Mouse (Mus musculus) liver, embryonic 15.5 days (tissue): ENCODE data around the gene Cldn10. TPM values are rescaled to one million over a fixed set of nuclear protein-coding genes. Genes with fewer than 3 reads are reported as not detected.

Source experiments
- ATAC-seq: fragments of 200-750 bp; cut with Nextera tagmentation; 2 replicates; pipeline ENCODE4 v1.8.0; 2017; ENCODE audit warnings: moderate number of reproducible peaks, mild to moderate bottlenecking, moderate library complexity; ENCODE audit not compliant: insufficient read depth
- H3K27ac ChIP-seq: fragments of 300-500 bp; sonication (generic); replicated peaks from 2 replicates; pipeline ENCODE4 v1.5.1; 2015; ENCODE audit warnings: mild to moderate bottlenecking, inconsistent platforms
- H3K27me3 ChIP-seq: fragments of 300-500 bp; sonication (generic); 2 replicates; pipeline ENCODE4 v1.6.1; 2015; ENCODE audit warnings: mild to moderate bottlenecking, inconsistent platforms
- H3K36me3 ChIP-seq: fragments of 300-500 bp; sonication (generic); replicated peaks from 2 replicates; pipeline ENCODE4 v1.6.1; 2015; ENCODE audit warnings: moderate library complexity, mild to moderate bottlenecking, inconsistent platforms
- H3K4me1 ChIP-seq: fragments of 300-500 bp; sonication (generic); replicated peaks from 2 replicates; pipeline ENCODE4 v1.6.1; 2015; ENCODE audit warnings: inconsistent platforms
- H3K4me2 ChIP-seq: fragments of 300-500 bp; sonication (generic); 2 replicates; pipeline ENCODE4 v1.6.1; 2015; ENCODE audit warnings: moderate library complexity, mild to moderate bottlenecking, inconsistent platforms
- H3K4me3 ChIP-seq: fragments of 300-500 bp; sonication (generic); replicated peaks from 2 replicates; pipeline ENCODE4 v1.5.1; 2015; ENCODE audit warnings: mild to moderate bottlenecking, inconsistent platforms
- H3K9ac ChIP-seq: fragments of 300-500 bp; sonication (generic); 2 replicates; pipeline ENCODE4 v1.6.1; 2015; ENCODE audit warnings: moderate library complexity, mild to moderate bottlenecking, inconsistent platforms
- H3K9me3 ChIP-seq: fragments of 300-500 bp; sonication (generic); replicated peaks from 2 replicates; pipeline ENCODE4 v1.6.1; 2016; ENCODE audit warnings: inconsistent platforms
- WGBS: fragments of 180-500 bp; shearing (Covaris S2); methylation state at CpG from one replicate; pipeline ENCODE4 v1.1.7; 2015; ENCODE audit warnings: mixed read lengths; ENCODE audit not compliant: insufficient replicate concordance; 5-methylcytosine and 5-hydroxymethylcytosine counted together
- polyA plus RNA-seq: library from polyadenylated mRNA; unstranded; fragments of >200 nt; fragmentation: Nextera tagmentation; extraction: Ambion mirVana; gene quantifications from 2 replicates; pipeline ENCODE4 v1.2.1, GENCODE M21; 2015

The Cldn10 gene
- polyA plus RNA-seq, 1 experiment from 2014 or later, result 0.30 TPM

GRCm38 (mm10) chr14:118913651-118914050, 125.9 kb downstream of the Cldn10 start:
- no peak for ATAC-seq
- H3K4me2 ChIP-seq, result no peak overlapping the region
- WGBS, result 18% methylated on average over 5 of the region's 5 CpGs
- no peaks in the 10 kb centered on the region for H3K9me3 ChIP-seq
- H3K4me1 ChIP-seq, result 0 out of 2 replicates have a peak, but pooled peaks cover 10% of the 10 kb centered on the region
- no peaks in the 10 kb centered on the region for H3K36me3 ChIP-seq
- no peaks in the 10 kb centered on the region; the same call in 1 of the 2 replicates for H3K27me3 ChIP-seq
- no peak overlapping the region for H3K27ac ChIP-seq
- no peak overlapping the region for H3K9ac ChIP-seq
- no peak overlapping the region for H3K4me3 ChIP-seq

GRCm38 (mm10) chr14:118919025-118919424, 131.3 kb downstream of the Cldn10 start:
- Histone ChIP-seq H3K4me1 (peaks cover 8% of the 10 kb centered on the region), H3K4me3 (no peak overlapping the region), H3K4me2 (no peak overlapping the region), H3K9me3 (no peaks in the 10 kb centered on the region), H3K27ac (no peak overlapping the region), H3K36me3 (no peaks in the 10 kb centered on the region), H3K27me3 (peaks cover 38% of the 10 kb centered on the region), H3K9ac (no peak overlapping the region)
- ATAC-seq, result no peak
- 54% methylated on average over 8 of the region's 8 CpGs for WGBS

- no peak overlapping the region for H3K4me2 ChIP-seq
- H3K36me3 ChIP-seq, result no peaks in the 10 kb centered on the region
- H3K9ac ChIP-seq, result no peak overlapping the region
- H3K9me3 ChIP-seq, result no peaks in the 10 kb centered on the region
- no peak for ATAC-seq
- H3K4me3 ChIP-seq, result no peak overlapping the region
- peaks cover 14% of the 10 kb centered on the region for H3K4me1 ChIP-seq
- H3K27me3 ChIP-seq, result peaks cover 54% of the 10 kb centered on the region
- 58% methylated on average over 7 of the region's 7 CpGs for WGBS
- H3K27ac ChIP-seq, result no peak overlapping the region
These were observed 132.9 kb downstream of the Cldn10 start for GRCm38 (mm10) chr14:118920654-118921053.

GRCm38 (mm10) chr14:118922251-118922650, 134.5 kb downstream of the Cldn10 start:
- Histone ChIP-seq H3K4me2 (peak overlapping the region; percentile 58), H3K9me3 (no peaks in the 10 kb centered on the region), H3K36me3 (no peaks in the 10 kb centered on the region), H3K27me3 (peaks cover 70% of the 10 kb centered on the region), H3K9ac (no peak overlapping the region), H3K4me1 (peaks cover 14% of the 10 kb centered on the region), H3K27ac (no peak overlapping the region), H3K4me3 (peak overlapping the region; percentile 37)
- ATAC-seq, result no peak
- 22% methylated on average over 22 of the region's 22 CpGs for WGBS

GRCm38 (mm10) chr14:118922667-118923184, 135.0 kb downstream of the Cldn10 start:
- H3K4me1 ChIP-seq, result peaks cover 14% of the 10 kb centered on the region
- peak overlapping the region; percentile 58 for H3K4me2 ChIP-seq
- peak overlapping the region; percentile 37 for H3K4me3 ChIP-seq
- 0 out of 2 replicates have a peak, but pooled peaks have one; percentile 19 for ATAC-seq
- H3K9me3 ChIP-seq, result no peaks in the 10 kb centered on the region
- H3K36me3 ChIP-seq, result no peaks in the 10 kb centered on the region
- peaks cover 75% of the 10 kb centered on the region for H3K27me3 ChIP-seq
- no peak overlapping the region for H3K27ac ChIP-seq
- WGBS, result under 1% methylated on average over 47 of the region's 47 CpGs
- H3K9ac ChIP-seq, result no peak overlapping the region

Other genes starting within 250 kb of the Cldn10 start
- 1.8 and 1.9 TPM in 2 replicates for gene Abcc4, start 81.7 kb upstream of the Cldn10 start, polyA plus RNA-seq
- 1.6 and 1.9 TPM in 2 replicates for gene Dzip1, start 137.6 kb downstream of the Cldn10 start, polyA plus RNA-seq
- 29.7 and 32.4 TPM in 2 replicates for gene Dnajc3, start 150.1 kb downstream of the Cldn10 start, polyA plus RNA-seq